Mouse (Mus musculus) heart, adult 2 months (tissue): ENCODE results near the gene Krt33a.

Source experiments
- CTCF ChIP-seq: fragments of 200-600 bp; IDR thresholded peaks from 2 replicates; pipeline ENCODE4 v1.8.1; 2022; ENCODE audit warnings: antibody characterized with exemption, mild to moderate bottlenecking, moderate library complexity
- EP300 ChIP-seq: fragments of 200-500 bp; IDR thresholded peaks from 2 replicates; pipeline ENCODE4 v1.6.1; 2011; ENCODE audit warnings: low read depth, low read length, control low read depth; ENCODE audit not compliant: insufficient read depth

GRCm38 (mm10) chr11:100005905-100006304 lies 10.1 kb downstream of the Krt33a start:
- TF ChIP-seq EP300 (no peak), CTCF (no peak)
